Comparison of ENCODE assay signal across 10 mouse cellular contexts in genomic region chr2:49655195-49655873, GRCm38 (mm10). TPM values are rescaled to one million over a fixed set of nuclear protein-coding genes. Genes with fewer than 3 reads are reported as not detected.
DNase-seq lines count a peak whose midpoint lies in the region; ATAC-seq lines count a peak whose summit lies in the region.
"Had no signal": no experiment of that assay in that cellular context is flagged by ENCODE, and none has a peak within 500 bp of the region (broad histone marks: within the 10 kb centered on the region; RNA-seq: fewer than 3 reads in every experiment).

No protein-coding gene starts in this region.

- H3K4me2 ChIP-seq in hindbrain, embryonic 16.5 days (ENCODE audit: low read length): peak overlapping the region; percentile 14
- peak overlapping the region; percentile 24 for H3K4me2 ChIP-seq in neural tube, embryonic 15.5 days
- H3K4me2 ChIP-seq: liver, embryonic 13.5 days had no signal

- no peaks in the 10 kb centered on the region for H3K27me3 ChIP-seq in heart, embryonic 10.5 days (ENCODE audit: insufficient read depth, poor library complexity, severe bottlenecking)
- no peaks in the 10 kb centered on the region for H3K27me3 ChIP-seq in hindbrain, embryonic 16.5 days (replicated peaks; ENCODE audit: control insufficient read depth, insufficient read depth, low read length)
- no peaks in the 10 kb centered on the region for H3K27me3 ChIP-seq in neural tube, embryonic 15.5 days (replicated peaks)
- H3K27me3 ChIP-seq: liver, embryonic 13.5 days had no signal

- WGBS in heart, embryonic 10.5 days: 71% methylated on average over 11 of the region's 11 CpGs
- 11% methylated on average over 11 of the region's 11 CpGs for WGBS in hindbrain, embryonic 16.5 days
- WGBS in neural tube, embryonic 15.5 days: 19% methylated on average over 11 of the region's 11 CpGs

- H3K9me3 ChIP-seq in heart, embryonic 10.5 days: no peaks in the 10 kb centered on the region
- H3K9me3 ChIP-seq in hindbrain, embryonic 16.5 days (ENCODE audit: control insufficient read depth, low read length): no peaks in the 10 kb centered on the region
- no peaks in the 10 kb centered on the region for H3K9me3 ChIP-seq in neural tube, embryonic 15.5 days (replicated peaks)
- H3K9me3 ChIP-seq: liver, embryonic 13.5 days had no signal

- 0 out of 2 replicates have a peak overlapping the region, but pooled peaks have one; percentile 9 for H3K9ac ChIP-seq in hindbrain, embryonic 16.5 days (ENCODE audit: low read depth, low read length)
- no peak overlapping the region for H3K9ac ChIP-seq in neural tube, embryonic 15.5 days (replicated peaks)
- H3K9ac ChIP-seq: liver, embryonic 13.5 days had no signal

- H3K36me3 ChIP-seq in heart, embryonic 10.5 days: no peaks in the 10 kb centered on the region
- no peaks in the 10 kb centered on the region for H3K36me3 ChIP-seq in hindbrain, embryonic 16.5 days (ENCODE audit: control insufficient read depth, insufficient read depth, low read length)
- H3K36me3 ChIP-seq in neural tube, embryonic 15.5 days: no peaks in the 10 kb centered on the region
- H3K36me3 ChIP-seq: liver, embryonic 13.5 days had no signal

- H3K4me1 ChIP-seq in heart, embryonic 10.5 days: peaks cover 5% of the 10 kb centered on the region; the same call in 1 of the 2 replicates
- peaks cover 33% of the 10 kb centered on the region for H3K4me1 ChIP-seq in hindbrain, embryonic 16.5 days (ENCODE audit: control insufficient read depth, insufficient read depth, low read depth, low read length)
- H3K4me1 ChIP-seq in neural tube, embryonic 15.5 days: peaks cover 62% of the 10 kb centered on the region
- H3K4me1 ChIP-seq: liver, embryonic 13.5 days had no signal

- H3K27ac ChIP-seq in heart, embryonic 10.5 days: no peak overlapping the region
- H3K27ac ChIP-seq in hindbrain, embryonic 16.5 days (ENCODE audit: low read depth, low read length): peak overlapping the region; percentile 40
- peak overlapping the region; percentile 43 for H3K27ac ChIP-seq in neural tube, embryonic 15.5 days (replicated peaks)
- H3K27ac ChIP-seq: liver, embryonic 13.5 days had no signal

- no peak overlapping the region for H3K4me3 ChIP-seq in heart, embryonic 10.5 days
- H3K4me3 ChIP-seq in hindbrain, embryonic 16.5 days (ENCODE audit: low read length): no peak overlapping the region
- H3K4me3 ChIP-seq in neural tube, embryonic 15.5 days (replicated peaks): no peak overlapping the region
- H3K4me3 ChIP-seq: liver, embryonic 13.5 days had no signal

- peak; percentile 83 for ATAC-seq in hindbrain, embryonic 16.5 days
- ATAC-seq in neural tube, embryonic 15.5 days (ENCODE audit: low FRiP score): peak; percentile 71

- DNase-seq in heart, embryonic 10.5 days (ENCODE audit: low spot score): peak; percentile 59
- no peak for DNase-seq in heart, adult 9 months (ENCODE audit: low spot score in 2 of 2)
- peak; percentile 47 for DNase-seq in right cerebral cortex, postnatal 4 days
- no peak for DNase-seq in right cerebral cortex, adult 18-20 months
- no peak for DNase-seq in urinary bladder, postnatal 14 days (ENCODE audit: low spot score)
- DNase-seq in kidney, postnatal 4 days: no peak
- DNase-seq: gastrocnemius, postnatal 10 days; liver, embryonic 13.5 days had no signal

RNA-seq across cellular contexts. Expression of gene Kif5c, which starts 36.2 kb away (rescaled TPM):
- polyA plus RNA-seq in heart, embryonic 10.5 days (2016; fragmentation: Nextera tagmentation; extraction: Ambion mirVana): 1.7 and 4.3 TPM in 2 replicates
- 168 and 173 TPM in 2 replicates for polyA plus RNA-seq in hindbrain, embryonic 16.5 days (2015; fragmentation: Nextera tagmentation; extraction: Ambion mirVana)
- 152 and 181 TPM in 2 replicates for polyA plus RNA-seq in neural tube, embryonic 15.5 days (2015; fragmentation: Nextera tagmentation; extraction: Ambion mirVana)

Comparison
In these comparisons a context has a peak if more than half of its experiments do, and no peak if none do; other contexts are left out.
1. DNase-seq: peak in heart, embryonic 10.5 days (single experiment) and right cerebral cortex, postnatal 4 days (single experiment); none in heart, adult 9 months (0 of 2), right cerebral cortex, adult 18-20 months (single experiment), urinary bladder, postnatal 14 days (single experiment) and kidney, postnatal 4 days (0 of 2).
2. RNA of gene Kif5c, which starts 36.2 kb away (polyA plus RNA-seq): 152 to 181 TPM in neural tube, embryonic 15.5 days and 168 to 173 TPM in hindbrain, embryonic 16.5 days; 1.7 to 4.3 TPM in heart, embryonic 10.5 days; every median in the first group is over 10 times any median in the second.